Mouse (Mus musculus): ENCODE results near the gene Hnrnpu.
"Not testable (repeated sequence)": the region's sequence is repeated elsewhere in the genome, so short reads cannot be mapped to it uniquely, and the experiment has no call there.

Gene Hnrnpu

DNA sequence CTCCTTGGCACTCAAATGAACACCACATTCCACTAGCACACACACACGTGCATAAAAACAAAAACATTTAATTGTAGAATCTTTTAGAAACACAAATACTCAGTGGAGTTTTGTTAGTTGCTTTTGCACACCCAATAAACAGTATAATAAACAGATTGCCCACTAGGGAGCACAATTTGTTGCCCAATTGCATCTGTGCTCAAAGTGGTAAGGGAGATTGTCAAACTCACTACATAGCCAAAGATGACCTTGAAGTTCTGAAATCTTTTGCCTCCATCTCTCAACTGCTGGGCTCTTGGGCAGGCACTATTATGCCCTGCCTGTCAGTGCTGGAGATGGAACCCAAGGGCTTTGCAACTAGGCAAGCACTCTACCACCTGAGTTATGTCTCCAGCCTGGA, 27.5 kb downstream of the Hnrnpu start:
- DNase-seq (ENCODE audit: low spot score) = no peak

DNA sequence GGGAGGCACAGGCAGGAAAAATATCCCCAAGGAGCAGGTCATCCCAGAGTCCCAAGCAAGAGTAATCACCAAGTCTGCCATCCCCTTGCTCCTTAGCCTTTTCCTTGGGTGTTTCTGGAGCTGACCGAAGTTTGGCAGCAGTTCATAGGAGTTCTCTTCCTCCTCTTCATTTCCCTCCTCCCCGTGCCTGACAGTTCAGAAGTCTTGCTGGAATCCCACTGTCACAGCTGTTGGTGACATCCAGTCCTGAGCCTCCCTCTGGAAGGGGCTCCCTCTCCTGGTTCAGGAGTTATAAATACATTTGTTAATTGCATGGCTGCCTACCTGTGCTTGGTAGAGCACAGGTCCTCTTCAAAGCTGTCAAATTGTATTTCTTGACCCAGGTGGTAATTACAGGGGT, 28.1 kb downstream of the Hnrnpu start:
- no peak for DNase-seq (ENCODE audit: low spot score)

DNA sequence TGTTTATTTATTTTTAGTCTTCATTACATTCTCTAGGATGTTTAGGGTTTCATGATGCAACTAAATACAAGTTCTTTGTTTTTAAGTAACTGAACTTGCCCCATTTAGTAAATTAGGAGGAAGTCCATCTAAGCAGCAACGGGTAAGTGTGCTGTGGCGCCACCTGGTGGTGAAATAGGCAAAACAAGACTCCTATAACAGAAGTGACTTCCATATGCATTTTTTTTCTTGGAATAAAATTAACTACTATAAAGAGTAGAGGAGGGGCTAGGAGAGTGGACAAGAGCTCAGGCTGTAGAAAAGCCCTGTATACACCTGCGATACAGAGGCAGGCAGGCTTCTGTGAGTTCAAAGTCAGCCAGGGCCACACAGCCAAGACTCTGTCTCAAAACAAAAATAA, 34.2 kb downstream of the Hnrnpu start:
- no peak for DNase-seq (ENCODE audit: low spot score)

DNA sequence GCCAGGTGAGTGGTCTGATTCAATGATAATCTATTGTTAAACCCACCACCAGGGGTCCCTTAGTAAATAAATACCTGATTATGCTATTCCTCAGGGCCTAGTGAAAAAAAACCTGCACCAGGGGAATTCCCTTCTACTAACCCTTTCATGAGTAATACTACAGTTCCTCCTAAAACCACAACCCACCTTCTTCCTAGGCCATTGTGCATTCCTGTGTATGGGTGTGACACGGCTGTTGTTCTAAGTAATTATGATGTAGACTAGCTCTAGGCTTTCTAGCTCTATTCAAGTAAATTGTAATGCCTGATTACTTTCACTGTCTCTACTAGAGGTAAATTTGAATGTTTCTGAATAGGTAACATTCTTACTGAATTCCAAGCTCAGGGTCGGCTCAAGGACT, 36.3 kb downstream of the Hnrnpu start:
- DNase-seq (ENCODE audit: low spot score) = not testable (repeated sequence)

DNA sequence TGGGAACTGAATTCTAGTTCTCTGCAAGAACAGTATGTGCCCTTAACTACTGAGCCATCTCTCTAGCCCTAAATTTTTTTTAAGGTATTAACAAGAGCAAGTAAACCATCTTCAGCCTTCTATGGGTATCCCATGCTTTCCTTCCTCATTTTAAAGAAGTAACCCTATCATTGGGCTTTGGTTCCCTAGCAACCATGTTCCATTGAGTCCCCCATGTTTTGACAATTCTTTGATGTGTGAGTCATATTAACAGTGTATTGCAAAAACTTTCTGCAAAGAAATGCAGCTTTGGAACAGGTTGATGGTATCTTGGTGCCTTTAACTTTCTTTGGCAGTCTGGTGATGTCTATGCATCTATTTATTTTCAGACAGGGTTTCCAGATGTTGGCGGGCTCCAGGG, 43.5 kb downstream of the Hnrnpu start:
- no peak for DNase-seq (ENCODE audit: low spot score)

DNA sequence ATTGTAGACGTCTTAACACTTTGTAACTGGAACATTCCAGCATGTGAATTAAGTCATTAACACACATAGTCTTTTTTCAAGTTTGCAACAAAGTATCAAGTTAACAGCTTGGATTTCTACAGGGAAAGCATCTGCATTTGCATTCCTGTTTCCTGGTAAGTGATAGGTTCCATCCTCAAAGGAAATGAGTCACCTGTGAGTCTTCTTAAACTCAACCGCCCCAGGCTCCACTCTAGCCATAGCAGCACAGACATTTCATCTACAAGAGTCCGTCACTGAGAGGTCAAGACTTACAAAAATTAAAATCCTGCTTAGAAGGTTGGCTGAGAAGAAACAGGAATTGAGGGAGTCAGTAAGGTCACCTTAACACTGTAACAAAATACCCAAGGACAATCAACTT, 45.9 kb downstream of the Hnrnpu start:
- no peak for DNase-seq (ENCODE audit: low spot score)

DNA sequence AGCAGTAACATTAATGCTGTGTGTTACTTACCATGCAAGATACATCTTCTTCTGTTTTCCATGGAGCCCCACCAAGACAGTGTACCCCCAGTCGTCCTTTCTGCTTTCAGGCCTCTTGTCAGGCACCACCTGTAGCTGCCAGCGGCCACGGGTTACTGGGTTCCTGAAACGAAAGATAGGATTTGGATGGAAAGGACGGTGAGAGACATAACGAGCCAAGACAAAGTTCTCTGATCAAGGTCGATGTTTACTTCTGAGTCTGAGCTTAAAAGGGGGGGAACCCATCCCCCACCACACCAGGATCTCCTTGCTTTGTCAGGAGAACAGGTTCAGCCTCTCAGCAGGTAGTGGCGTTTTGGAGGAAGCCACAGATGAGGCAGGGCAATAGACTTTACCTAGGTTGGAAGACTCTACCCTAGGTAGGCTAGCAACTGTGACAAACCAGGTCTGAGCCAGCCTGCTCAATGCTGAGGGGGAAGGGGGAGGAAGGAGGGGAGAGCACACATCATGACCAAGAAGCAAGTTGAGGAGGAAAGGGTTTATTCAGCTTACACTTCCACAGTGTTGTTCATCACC, 49.9 kb downstream of the Hnrnpu start:
- no peak for DNase-seq (ENCODE audit: low spot score)

DNA sequence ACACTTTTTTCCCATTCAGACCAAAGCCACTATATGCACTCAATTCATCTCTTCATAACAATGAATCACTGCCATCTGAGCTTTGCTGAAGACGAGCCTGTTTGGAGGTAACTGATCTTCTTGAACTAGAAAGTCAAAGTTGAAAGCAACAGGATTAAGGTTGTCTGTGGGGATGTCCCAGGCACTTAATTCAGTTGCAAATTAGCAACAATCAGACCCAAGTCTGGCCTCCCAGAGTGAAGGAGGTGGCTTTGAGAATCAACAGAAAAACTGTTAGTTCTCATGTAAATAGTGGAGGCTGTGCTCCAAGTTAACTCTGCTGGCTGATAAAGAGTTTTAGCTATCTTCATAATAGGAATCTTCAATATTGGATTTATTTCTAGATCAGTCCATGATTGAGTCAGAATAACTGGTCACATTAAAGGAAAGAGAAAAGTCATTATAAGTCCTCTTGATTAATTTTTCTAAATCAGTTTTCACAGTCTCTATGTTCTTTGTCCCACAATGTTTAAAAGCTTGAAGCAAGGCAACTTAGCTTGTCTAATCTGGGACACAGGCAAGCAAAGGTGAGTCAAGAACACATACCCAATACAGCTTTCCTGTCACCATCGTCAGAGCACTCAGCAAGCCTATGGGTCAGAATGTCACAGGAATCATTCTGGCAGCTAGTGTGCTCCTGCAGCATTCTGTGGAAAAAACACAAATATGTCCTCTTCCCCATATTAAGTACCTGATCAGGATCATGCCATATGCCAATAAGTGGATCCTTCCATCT, 53.5 kb downstream of the Hnrnpu start:
- no peak for DNase-seq (ENCODE audit: low spot score)

DNA sequence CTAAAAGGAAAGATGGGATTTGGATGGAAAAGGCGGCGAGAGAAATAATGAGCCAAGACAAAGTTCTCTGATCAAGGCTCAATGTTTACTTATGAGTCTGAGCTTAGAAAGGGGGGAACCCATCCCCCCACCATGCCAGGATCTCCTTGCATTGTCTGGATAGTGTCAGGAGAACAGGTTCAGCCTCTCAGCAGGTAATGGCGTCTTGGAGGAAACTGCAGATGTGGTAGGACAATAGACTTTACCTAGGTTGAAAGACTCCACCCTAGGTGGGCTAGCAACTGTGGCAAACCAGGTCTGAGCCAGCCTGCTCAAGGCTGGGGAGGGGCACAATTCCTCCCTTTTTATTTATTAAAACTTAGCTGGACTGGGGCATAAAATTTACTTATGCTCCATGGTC, 54.3 kb downstream of the Hnrnpu start:
- not testable (repeated sequence) for DNase-seq (ENCODE audit: low spot score)

DNA sequence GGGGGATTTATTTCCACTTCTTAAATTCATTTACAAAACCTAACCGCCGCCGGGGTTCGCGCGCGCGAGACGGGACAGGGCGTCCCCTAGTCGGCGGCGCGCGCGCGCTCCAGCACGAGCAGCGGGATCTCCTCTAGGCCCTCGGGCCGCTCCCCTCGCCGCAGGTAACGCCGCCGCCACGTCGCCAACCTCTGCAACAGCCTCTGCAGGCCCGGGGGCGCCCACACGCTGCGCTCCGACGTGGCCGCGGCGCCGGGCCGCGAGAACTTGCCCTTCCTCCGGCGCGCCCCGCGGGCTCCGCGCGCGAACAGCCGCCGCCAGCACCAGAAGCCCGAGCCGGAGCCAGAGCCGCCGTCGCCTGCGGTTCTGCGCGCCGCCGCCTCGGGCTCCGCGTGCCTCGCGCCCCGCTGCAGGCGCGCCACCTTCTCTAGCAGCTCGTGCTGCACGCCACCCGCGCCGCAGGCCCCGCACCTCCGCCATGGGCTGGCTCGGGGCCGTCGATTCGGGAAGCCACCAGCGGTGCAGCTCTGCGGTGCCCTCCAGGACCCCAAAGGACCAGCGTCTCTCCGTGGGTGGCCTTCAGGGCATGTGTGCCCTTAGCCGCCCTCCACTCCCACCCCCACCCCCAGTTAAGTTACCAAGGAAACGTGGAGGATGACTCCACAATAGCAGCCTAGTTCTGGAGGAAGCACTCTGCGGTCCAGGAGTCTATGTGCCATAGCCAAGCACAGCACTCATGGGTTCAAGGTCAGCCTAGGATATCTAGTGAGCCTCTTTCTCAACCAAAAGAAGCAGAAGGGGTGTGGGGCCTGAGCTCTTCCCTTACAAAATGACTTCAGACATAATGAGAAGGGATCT, 61.3 kb downstream of the Hnrnpu start:
- no peak for DNase-seq (ENCODE audit: low spot score)

DNA sequence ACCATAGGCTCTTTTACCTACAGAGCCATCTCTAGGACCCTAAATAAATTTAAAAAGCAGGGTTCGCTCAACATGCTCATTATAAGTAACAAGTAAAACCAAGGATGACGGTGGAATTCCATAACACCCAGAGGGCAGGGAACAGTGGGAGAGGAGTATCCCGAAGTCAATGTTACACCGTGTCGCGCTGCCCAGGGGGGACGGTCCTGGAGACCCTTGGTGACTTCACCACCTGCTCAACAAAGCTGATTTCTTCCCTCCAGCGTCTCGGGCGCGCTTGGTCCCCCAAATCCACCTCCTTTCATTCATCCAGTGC, 61.9 kb downstream of the Hnrnpu start:
- no peak for DNase-seq (ENCODE audit: low spot score)

DNA sequence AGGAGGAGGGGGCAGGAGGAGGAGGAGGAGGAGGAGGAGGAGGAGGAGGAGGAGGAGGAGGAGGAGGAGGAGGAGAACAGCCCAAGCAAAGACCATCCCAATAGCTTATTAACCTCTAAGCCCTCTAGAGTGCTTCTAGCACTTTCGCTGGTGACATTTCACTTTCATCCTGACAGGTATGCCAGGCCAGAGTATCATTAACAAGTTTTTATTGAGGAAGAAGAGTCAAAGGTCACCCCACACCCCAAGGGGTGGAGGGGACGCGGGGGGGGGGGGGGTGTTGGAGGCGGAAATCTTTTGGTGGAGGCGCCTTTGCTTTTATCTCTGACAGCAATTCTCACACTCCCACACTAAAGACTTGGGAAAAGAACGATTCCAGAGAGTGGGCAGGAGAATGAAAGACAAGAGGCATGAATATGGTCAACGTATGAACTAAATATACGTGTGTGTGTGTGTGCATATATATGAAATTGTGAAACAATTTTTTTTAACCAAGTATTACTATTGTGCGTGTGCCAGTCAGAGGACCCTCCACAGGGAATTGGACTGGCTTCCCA, 62.3 kb downstream of the Hnrnpu start:
- no peak for DNase-seq (ENCODE audit: low spot score)

Data from layer of hippocampus, adult 9-10 months (tissue).